Mouse (Mus musculus): ENCODE data around the gene Ppt2. TPM values are rescaled to one million over a fixed set of nuclear protein-coding genes. Genes with fewer than 3 reads are reported as not detected.
A peak's percentile ranks its signal among the peaks of the same experiment; 100 is the strongest.

Ppt2 gene
- polyA plus RNA-seq, 1 experiment from 2014 or later = 28.7 TPM

- H3K9me3 ChIP-seq = no peaks in the 10 kb centered on the region
- WGBS = 83% methylated on average over 10 of the region's 10 CpGs
These were observed 15.6 kb upstream of the Ppt2 start for GRCm38 (mm10) chr17:34643944-34644343.

GRCm38 (mm10) chr17:34643379-34643778 lies 15.1 kb upstream of the Ppt2 start:
- Histone ChIP-seq H3K4me3 (no peak overlapping the region), H3K27me3 (ENCODE audit: insufficient read depth, poor library complexity, severe bottlenecking) (no peaks in the 10 kb centered on the region), H3K9me3 (no peaks in the 10 kb centered on the region), H3K4me1 (replicated peaks) (peaks cover 54% of the 10 kb centered on the region), H3K36me3 (peaks cover 10% of the 10 kb centered on the region), H3K27ac (no peak overlapping the region)
- WGBS = 95% methylated on average over 4 of the region's 4 CpGs
- no peak for DNase-seq (ENCODE audit: low spot score)

More at GRCm38 (mm10) chr17:34643944-34644343, 15.6 kb upstream of the Ppt2 start:
- peaks cover 15% of the 10 kb centered on the region for H3K36me3 ChIP-seq
- H3K4me1 ChIP-seq (replicated peaks) = peaks cover 59% of the 10 kb centered on the region
- no peaks in the 10 kb centered on the region for H3K27me3 ChIP-seq (ENCODE audit: insufficient read depth, poor library complexity, severe bottlenecking)
- no peak for DNase-seq (ENCODE audit: low spot score)
- peak overlapping the region; percentile 70 for H3K4me3 ChIP-seq
- H3K27ac ChIP-seq = peak overlapping the region; percentile 87

GRCm38 (mm10) chr17:34641945-34642344 lies 13.6 kb upstream of the Ppt2 start:
- peak overlapping the region; percentile 86; the same call in 1 of the 2 replicates for H3K27ac ChIP-seq
- DNase-seq (ENCODE audit: low spot score) = no peak
- 85% methylated on average over 3 of the region's 3 CpGs for WGBS

GRCm38 (mm10) chr17:34640778-34641601 lies 12.7 kb upstream of the Ppt2 start:
- Histone ChIP-seq H3K4me3 (peak overlapping the region; percentile 18; the same call in 1 of the 2 replicates), H3K27me3 (ENCODE audit: insufficient read depth, poor library complexity, severe bottlenecking) (peaks cover 7% of the 10 kb centered on the region; the same call in 1 of the 2 replicates), H3K9me3 (no peaks in the 10 kb centered on the region), H3K27ac (peak overlapping the region; percentile 86), H3K36me3 (peaks cover 5% of the 10 kb centered on the region), H3K4me1 (replicated peaks) (peaks cover 37% of the 10 kb centered on the region)
- WGBS = 14% methylated on average over 11 of the region's 11 CpGs
- peak; percentile 66 for DNase-seq (ENCODE audit: low spot score)

More at GRCm38 (mm10) chr17:34641945-34642344, 13.6 kb upstream of the Ppt2 start:
- peaks cover 43% of the 10 kb centered on the region for H3K4me1 ChIP-seq (replicated peaks)
- peaks cover 8% of the 10 kb centered on the region for H3K36me3 ChIP-seq
- 0 out of 2 replicates have a peak, but pooled peaks cover 4% of the 10 kb centered on the region for H3K27me3 ChIP-seq (ENCODE audit: insufficient read depth, poor library complexity, severe bottlenecking)
- no peak overlapping the region for H3K4me3 ChIP-seq
- H3K9me3 ChIP-seq = no peaks in the 10 kb centered on the region

GRCm38 (mm10) chr17:34639461-34640255 lies 11.3 kb upstream of the Ppt2 start:
- peaks cover 14% of the 10 kb centered on the region; the same call in 1 of the 2 replicates for H3K27me3 ChIP-seq (ENCODE audit: insufficient read depth, poor library complexity, severe bottlenecking)
- no peak overlapping the region for H3K4me3 ChIP-seq
- DNase-seq (ENCODE audit: low spot score) = no peak
- H3K9me3 ChIP-seq = no peaks in the 10 kb centered on the region
- H3K36me3 ChIP-seq = no peaks in the 10 kb centered on the region
- H3K4me1 ChIP-seq (replicated peaks) = peaks cover 25% of the 10 kb centered on the region
- peak overlapping the region; percentile 86; the same call in 1 of the 2 replicates for H3K27ac ChIP-seq
- WGBS = 84% methylated on average over 7 of the region's 7 CpGs

- DNase-seq (ENCODE audit: low spot score) = no peak
- Histone ChIP-seq H3K4me3 (no peak overlapping the region), H3K4me1 (replicated peaks) (peaks cover 25% of the 10 kb centered on the region), H3K9me3 (no peaks in the 10 kb centered on the region), H3K36me3 (no peaks in the 10 kb centered on the region), H3K27ac (no peak overlapping the region), H3K27me3 (ENCODE audit: insufficient read depth, poor library complexity, severe bottlenecking) (peaks cover 30% of the 10 kb centered on the region)
- 70% methylated on average over 3 of the region's 3 CpGs for WGBS
These were observed 9.1 kb upstream of the Ppt2 start for GRCm38 (mm10) chr17:34637459-34637858.

GRCm38 (mm10) chr17:34635671-34636070 lies 7.4 kb upstream of the Ppt2 start:
- H3K9me3 ChIP-seq = no peaks in the 10 kb centered on the region
- peaks cover 33% of the 10 kb centered on the region for H3K4me1 ChIP-seq (replicated peaks)
- no peaks in the 10 kb centered on the region for H3K36me3 ChIP-seq
- peaks cover 48% of the 10 kb centered on the region for H3K27me3 ChIP-seq (ENCODE audit: insufficient read depth, poor library complexity, severe bottlenecking)
- H3K27ac ChIP-seq = no peak overlapping the region
- no peak overlapping the region for H3K4me3 ChIP-seq
- DNase-seq (ENCODE audit: low spot score) = no peak
- WGBS = 75% methylated on average over 2 of the region's 2 CpGs

- Histone ChIP-seq H3K4me1 (replicated peaks) (peaks cover 56% of the 10 kb centered on the region), H3K36me3 (no peaks in the 10 kb centered on the region), H3K27me3 (ENCODE audit: insufficient read depth, poor library complexity, severe bottlenecking) (peaks cover 68% of the 10 kb centered on the region), H3K9me3 (no peaks in the 10 kb centered on the region), H3K4me3 (peak overlapping the region; percentile 83), H3K27ac (peak overlapping the region; percentile 64; the same call in 1 of the 2 replicates)
- peak; percentile 46 for DNase-seq (ENCODE audit: low spot score)
- under 1% methylated on average over 26 of the region's 26 CpGs for WGBS
These were observed 4.0 kb upstream of the Ppt2 start for GRCm38 (mm10) chr17:34632261-34632691.

- Histone ChIP-seq H3K9me3 (no peaks in the 10 kb centered on the region), H3K36me3 (no peaks in the 10 kb centered on the region), H3K27ac (peak overlapping the region; percentile 64), H3K4me3 (peak overlapping the region; percentile 83), H3K27me3 (ENCODE audit: insufficient read depth, poor library complexity, severe bottlenecking) (peaks cover 68% of the 10 kb centered on the region), H3K4me1 (replicated peaks) (peaks cover 63% of the 10 kb centered on the region)
- no peak for DNase-seq (ENCODE audit: low spot score)
- WGBS = 4% methylated on average over 12 of the region's 12 CpGs
These were observed 3.3 kb upstream of the Ppt2 start for GRCm38 (mm10) chr17:34631647-34632046.

GRCm38 (mm10) chr17:34630761-34631301 lies 2.5 kb upstream of the Ppt2 start:
- H3K9me3 ChIP-seq = no peaks in the 10 kb centered on the region
- peaks cover 64% of the 10 kb centered on the region for H3K27me3 ChIP-seq (ENCODE audit: insufficient read depth, poor library complexity, severe bottlenecking)
- peak overlapping the region; percentile 83 for H3K4me3 ChIP-seq
- H3K4me1 ChIP-seq (replicated peaks) = peaks cover 70% of the 10 kb centered on the region
- no peak for DNase-seq (ENCODE audit: low spot score)
- H3K27ac ChIP-seq = peak overlapping the region; percentile 72
- 3% methylated on average over 48 of the region's 48 CpGs for WGBS
- no peaks in the 10 kb centered on the region for H3K36me3 ChIP-seq

- Histone ChIP-seq H3K4me3 (peak overlapping the region; percentile 83), H3K4me1 (replicated peaks) (peaks cover 72% of the 10 kb centered on the region), H3K27ac (0 out of 2 replicates have a peak overlapping the region, but pooled peaks have one; percentile 72), H3K36me3 (peaks cover 7% of the 10 kb centered on the region; the same call in 1 of the 2 replicates), H3K27me3 (ENCODE audit: insufficient read depth, poor library complexity, severe bottlenecking) (peaks cover 58% of the 10 kb centered on the region), H3K9me3 (no peaks in the 10 kb centered on the region)
- DNase-seq (ENCODE audit: low spot score) = no peak
- WGBS = 10% methylated on average over 12 of the region's 12 CpGs
These were observed 1.7 kb upstream of the Ppt2 start for GRCm38 (mm10) chr17:34629796-34630603.
